Mouse (Mus musculus) embryo, embryonic 11 days (tissue): ENCODE data around the gene Cep135.

Experiments used
- DNase-seq: peaks from one replicate; pipeline ENCODE4 v3.0.0-alpha.2; 2015

Gene Cep135

DNA sequence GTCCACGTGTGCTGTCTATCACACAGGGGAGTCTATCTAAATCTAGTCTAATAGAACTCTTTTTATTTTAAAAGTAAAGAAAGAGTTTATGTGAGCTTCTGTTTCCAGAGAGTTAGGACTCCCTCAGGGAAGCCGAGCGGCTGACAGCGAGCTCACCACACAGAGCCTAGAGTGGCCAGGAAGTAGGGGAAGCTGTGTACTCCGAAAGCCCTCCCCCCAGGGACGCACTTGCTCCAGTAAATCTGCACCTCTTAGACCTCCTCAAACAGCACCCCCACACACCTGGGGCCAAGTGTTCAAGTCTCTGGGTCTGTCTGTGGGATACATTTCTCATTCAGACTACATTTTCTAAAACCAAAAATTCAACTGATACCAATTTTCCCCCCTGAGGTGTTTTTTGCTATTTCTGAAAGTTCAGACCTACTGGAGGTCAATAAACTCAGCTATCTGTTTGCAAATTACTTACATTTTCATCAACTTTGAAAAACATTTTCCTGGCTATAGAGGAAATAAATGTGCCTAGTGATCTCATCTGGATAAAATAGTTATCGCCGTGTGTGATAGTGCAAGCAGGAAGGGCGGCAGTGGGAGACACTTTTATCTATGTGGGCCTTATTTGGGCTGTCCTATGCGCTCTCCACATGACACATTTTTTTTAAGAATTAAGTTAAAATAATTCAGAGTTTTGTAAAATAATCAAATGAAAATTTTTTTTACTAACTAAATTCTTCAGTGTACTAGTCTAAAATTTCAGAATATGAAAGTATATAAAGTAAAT lies 56.8 kb downstream of the Cep135 start:
- DNase-seq, result no peak

DNA sequence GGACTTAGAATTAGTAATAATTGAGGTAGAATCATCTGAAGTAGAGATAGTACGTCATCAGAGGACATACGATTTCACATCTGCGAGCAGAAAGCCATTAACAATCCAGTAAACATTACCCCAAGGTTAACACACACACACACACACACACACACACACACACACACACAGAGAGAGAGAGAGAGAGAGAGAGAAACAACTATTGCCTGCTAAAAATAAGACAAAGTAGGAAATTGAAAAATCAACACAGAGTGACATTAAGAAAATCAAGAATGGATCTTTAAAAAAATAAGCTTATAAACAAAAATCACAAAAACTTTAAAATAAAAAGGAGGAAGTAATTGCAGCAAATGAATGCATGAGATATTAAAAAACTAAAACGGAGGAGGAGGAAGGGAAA lies 61.4 kb downstream of the Cep135 start:
- DNase-seq, result no peak

DNA sequence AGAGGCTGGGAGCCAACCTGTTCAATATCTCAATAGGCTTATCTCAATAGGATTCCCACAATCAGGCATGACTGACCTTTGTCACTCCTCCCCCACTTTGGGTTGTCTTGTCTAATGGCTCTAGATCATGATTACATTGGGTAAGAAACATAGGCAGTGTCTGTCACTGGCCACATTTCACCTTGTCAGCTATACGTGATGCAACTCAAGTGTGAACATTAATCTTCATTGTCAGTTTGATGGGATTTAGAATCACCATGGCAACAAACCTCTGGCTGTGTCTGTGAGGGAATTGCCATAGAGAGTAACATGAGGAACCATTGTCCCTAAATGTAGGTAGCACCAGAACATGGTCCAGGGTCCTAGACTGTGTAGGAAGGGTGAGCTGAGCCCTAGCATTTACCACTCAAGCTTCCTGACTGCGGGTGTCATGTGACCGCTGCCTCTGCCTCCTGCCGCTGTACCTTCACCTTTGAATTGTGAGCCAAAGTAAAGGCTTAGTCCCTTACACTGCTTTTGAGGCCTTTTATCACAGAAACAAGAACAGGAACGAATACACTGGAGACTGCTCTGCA lies 62.7 kb downstream of the Cep135 start:
- DNase-seq, result no peak

DNA sequence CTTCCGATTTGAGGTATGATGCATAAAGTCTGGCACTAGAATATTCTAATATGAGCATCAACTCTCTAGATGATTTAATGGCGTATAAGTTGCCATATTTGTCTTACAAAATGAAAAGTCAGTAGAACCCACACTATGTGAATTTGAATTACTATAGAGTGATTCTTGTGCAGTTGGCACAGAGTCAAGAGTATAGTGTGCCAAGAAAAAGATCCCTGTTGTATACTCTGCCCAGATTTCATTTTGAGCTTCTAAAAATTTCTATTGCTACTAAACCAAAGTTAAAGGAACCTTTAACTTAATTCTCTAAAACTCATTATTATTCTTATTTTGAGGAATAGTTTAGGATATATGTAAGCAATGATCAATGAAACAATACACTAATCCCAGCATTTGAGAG lies 67.7 kb downstream of the Cep135 start, which contains the start of gene C530008M17Rik:
Gene C530008M17Rik (plus strand): TSS at position 301 of the 400 bp plus-strand sequence.
- no peak for DNase-seq

DNA sequence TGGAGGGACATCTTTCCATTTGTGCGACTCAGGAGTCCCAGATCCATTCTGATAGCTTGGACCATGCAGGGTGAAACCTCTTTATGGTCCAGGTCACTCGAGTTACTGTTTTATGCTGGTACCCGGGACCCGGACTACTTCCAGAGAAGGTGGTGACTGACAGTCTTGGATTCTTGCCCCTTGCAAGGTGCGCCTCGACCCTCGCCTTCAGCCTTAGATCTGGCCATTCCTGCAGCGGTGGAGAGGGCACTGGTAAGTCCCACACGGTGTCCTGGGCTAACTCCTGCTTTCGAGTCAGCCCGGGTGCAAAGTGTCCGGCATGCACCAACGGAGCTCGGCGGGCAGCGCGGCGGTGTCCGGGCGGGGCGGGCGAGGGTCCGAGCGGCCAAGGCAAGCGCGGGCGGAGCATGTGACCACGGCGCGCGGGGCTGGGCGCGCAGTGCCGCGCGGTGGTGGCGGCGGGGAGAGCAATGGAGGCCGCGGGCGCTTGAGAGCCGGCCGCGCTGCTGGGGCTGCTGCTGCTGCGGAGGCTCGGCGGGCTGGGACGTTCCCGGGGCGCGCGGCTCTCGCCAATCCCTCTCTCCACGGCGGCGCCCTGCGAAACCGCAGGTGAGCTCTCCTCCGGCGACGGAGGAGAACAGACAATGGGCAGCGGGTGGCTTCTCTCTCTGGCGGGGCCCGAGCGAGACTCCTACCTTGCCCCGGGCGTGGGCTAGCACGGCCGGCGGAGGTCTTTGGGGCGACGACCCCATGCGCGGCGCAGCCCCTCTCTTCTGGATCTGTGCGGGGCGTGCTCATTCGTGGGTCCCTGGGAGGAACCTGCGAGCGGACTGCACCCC lies 69.0 kb downstream of the Cep135 start:
- peak; percentile 92 for DNase-seq

DNA sequence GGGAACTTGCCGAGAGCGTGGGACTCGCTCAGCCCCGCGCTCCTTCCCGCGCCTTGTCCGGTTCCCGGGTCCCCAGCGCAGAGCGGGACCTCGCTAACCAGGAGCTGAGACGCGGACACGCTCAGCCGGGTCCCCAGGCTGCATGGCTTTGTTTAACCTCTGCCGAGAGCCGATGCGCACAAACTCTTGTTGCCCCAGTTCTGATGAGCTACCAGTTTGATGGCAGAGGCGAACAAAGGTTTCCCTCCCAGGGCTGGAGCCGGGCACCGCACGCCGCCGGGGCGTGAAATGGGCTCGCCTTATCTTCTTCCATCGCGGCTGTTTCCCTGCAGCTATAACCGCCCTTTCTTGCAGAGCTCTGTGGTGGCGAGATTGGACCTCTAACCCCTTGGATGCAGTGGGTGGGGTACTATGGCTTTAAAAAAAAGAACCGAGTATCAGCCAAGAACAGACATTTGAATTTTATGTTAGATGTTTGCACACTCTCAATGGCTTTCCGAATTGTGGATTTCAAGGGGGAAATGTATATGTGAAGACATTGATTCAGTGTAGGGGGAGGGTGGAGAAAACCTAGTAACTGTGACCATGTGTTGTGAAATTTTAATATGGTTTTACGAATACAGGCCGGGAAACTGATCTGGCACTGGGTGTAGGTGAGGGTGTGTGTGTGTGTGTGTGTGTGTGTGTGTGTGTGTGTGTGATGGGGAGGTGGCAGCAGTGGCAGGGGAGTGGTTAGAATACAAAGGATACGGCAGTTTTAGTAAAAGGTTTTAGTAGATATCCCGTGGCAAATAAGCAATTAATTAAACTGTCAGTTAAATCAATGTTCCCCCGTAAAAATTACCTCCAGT lies 69.8 kb downstream of the Cep135 start:
- peak; percentile 76 for DNase-seq

DNA sequence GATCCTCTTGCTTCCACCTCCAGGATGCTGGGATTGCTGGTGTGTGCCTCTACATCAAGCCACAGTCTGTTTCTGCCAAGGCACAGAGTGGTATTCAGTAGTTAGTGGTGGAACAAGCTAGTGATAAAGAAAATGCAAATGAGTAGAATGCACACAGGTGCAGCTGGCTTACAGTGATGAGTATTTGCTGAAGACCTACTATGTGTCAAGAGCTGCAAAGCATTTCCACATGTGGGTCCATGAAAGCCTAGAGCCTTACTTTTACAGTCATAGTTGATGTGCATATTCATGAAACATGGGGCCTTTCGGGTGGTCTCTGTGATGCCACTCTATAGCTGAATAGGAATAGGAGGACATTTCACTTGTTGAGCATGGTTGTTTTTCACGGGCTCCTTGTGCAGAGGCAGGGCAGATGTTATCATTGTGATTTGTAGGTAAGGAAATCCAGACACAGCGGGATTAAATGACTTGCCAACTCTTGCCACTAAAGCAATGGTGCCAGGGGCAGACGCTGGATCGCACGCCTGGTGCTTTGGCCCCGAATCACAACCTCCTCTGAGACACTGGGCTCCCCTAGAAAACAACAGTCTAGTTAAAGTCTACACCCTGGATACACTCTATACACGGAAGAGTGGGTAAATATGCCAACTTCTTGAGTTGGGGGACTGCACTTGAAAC lies 71.6 kb downstream of the Cep135 start:
- DNase-seq, result no peak

DNA sequence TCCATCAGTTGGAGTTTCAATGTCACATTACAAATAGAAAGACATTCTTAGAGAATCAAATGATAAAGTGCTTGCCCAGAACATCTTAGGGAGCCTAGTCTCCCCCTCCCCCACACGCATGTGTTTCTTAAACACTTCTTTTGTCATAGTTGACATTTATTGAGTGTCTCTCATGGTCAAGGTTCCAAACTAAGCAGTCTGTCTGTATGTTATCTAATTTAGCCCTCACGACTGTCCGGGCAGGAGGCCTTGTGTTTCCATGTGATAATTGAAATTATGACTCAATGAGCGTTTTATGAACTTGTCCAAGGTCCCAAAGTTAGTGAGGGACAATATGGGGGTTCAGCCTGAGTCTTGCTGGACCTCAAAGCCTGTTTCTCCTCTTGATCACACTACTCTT lies 72.8 kb downstream of the Cep135 start:
- DNase-seq, result no peak

DNA sequence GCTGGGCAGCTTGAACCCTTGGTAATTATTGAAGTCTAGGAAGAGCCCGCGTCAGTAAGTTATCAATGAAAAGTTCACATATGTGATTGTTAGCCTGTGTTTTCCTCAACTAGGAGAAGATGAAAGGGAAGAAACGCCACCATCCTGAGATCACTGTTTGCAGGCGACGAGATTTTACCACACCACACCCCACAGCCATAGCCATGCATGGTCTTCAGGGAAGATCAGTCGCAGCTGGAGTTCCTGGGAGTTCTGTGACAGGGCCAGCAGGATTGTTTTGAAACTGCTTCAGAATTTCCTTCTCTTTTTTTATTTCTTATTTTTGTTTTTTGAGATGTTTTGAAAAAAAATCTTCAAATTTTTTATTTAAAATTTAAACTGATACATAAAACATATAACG lies 76.4 kb downstream of the Cep135 start:
- no peak for DNase-seq

DNA sequence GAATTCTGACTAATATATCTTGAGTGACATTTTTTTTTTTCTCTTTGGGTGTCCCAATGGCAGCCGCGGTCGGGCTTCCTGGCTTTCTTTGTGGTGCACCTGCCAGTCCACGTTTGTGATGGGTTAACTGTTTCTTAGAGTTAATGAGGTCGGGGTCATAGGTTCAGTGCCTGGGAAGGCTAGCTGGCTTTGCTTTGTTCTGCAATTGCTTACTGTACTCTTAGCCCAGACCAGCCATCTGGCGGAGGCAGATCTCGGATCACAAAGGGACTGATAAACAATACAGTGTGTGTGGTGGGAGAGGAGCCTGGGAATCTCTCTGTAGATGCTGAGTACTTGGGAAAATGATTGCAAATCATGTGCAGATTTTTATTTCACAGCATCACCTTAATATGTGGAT lies 76.9 kb downstream of the Cep135 start:
- peak; percentile 80 for DNase-seq

DNA sequence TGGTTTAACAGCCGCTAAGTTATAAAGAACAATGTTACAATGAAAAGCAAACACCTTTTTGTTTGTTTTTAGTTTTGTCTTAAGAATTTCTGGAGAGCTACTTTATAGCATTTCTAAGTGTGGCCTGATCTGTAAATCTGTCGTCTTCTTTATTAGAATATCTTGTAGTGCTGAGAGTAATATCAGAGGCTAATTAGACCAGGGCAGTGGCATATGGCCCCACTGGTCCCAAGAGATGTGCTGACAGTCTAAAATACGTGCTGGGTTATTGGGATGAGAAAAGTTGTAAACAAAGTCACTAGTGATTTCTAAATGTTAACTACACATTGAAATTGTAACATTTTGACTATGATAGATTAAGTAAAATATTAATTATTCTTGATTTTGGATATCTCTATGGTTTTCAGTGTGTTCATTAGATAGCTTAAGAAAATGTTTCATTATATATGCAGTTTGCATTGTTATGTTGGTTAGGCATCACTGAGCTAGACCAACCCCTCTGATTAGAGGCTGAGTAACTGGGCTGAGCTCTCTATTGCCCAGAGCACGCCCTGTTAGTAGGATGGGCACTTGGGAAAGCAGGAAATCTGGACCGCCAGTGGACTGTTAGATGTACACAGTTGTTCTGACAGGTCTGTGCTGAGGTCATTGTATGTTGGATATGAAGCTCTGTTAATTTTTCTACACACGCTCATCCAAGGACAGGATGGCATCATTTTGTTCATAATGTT lies 77.7 kb downstream of the Cep135 start:
- DNase-seq, result no peak

DNA sequence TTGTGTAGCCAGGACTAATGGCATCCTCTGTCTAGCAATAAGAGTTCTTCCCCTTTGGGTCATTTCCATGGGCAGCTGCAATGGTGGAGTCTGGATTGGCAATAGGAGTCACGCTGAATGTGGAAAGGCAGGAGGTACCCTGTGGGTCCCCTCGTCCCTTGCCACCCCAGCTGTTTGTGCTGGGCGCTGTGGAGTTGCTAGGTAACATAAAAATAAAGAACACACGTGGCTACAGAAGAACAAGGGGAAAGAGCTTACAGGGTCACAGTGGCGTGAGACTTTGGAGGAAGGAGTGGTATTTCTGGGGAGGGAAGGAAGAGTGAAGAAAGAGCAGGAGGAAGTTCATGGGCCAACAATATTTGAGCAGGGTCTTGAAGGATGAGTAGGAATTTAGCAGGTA lies 79.6 kb downstream of the Cep135 start:
- no peak for DNase-seq

DNA sequence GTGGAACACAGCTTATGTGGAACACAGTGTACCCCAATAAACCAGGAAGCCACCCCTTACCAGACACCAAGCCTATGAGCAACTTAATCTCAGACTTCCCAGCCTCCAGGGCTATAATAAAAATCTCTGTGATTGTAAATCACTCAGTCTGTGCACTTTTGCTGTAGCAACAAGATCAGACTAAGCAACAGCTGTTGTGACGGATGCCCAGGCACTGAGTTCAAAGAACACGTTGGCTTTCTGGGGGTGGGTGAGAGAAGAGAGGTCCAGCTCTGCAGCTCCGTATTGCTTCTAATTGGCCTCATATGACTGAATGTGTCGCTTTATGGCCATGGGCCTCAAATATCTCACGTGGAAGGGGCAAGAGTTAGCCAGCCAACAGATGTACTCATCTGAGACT lies 80.0 kb downstream of the Cep135 start:
- DNase-seq, result no peak

DNA sequence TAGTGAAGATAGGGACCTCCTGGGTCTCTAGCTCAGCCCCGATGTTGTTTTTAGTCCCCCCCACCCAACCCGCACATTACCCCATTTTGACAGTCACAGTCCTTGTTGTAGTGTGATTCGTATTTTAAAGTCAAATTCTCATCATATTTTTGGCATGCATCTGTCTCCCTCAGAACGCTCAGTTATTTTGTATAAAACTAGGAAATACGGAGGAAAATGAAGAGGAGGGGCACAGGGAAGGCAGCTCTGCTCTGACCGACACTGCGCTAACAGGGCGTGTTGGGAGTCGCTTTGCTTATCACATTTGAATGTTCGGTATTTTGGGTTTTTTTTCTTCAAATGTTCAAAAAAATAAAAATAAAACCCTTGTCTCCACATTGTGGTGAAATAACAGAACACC lies 81.7 kb downstream of the Cep135 start:
- DNase-seq, result no peak

DNA sequence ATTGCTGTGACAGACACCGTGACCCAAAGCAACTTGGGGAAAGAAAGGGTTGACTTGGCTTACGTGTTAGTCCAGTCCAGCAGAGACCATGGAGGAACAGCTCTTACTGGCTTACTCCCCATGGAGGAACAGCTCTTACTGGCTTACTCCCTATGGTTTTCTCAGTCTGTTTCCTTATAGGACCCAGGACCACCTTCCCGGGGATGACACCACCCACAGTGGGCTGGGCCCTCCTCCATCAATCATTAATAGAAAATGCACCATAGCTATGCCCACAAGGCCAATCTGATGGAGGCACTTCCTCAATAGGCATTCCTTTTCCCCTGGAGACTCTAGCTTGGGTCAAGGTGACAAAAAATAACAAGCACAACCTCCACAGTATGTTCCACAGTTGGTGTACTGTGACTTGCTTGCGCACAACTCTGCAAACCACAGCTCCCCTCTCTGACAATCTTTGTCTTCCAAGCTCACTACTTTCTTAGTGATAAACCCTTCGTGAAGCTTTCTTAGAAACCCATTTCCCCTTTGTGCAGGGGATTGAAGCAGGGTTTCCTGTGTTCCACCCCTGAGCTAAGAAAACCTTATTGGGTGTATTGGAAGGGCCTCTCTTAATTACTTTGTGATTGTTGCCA lies 85.6 kb downstream of the Cep135 start:
- no peak for DNase-seq

DNA sequence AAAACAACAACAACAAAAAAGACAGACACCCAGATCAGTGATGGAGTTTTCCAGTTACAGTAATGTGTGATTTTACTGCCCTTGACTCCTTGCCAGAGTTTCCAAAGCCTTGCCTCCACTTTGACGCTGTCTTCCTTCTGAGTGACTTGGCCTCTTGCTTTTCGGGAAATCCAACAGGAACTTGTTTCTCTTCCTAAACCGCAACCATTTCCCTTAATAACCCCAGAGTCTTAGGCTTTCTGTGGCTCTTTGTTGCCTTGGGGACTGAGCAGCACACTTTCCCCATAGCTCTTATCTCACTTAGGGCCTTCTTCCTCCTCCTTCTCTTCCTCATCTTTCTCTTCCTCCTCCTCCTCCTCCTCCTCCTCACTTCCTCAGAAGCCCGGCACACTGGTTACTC lies 86.9 kb downstream of the Cep135 start:
- DNase-seq, result no peak

DNA sequence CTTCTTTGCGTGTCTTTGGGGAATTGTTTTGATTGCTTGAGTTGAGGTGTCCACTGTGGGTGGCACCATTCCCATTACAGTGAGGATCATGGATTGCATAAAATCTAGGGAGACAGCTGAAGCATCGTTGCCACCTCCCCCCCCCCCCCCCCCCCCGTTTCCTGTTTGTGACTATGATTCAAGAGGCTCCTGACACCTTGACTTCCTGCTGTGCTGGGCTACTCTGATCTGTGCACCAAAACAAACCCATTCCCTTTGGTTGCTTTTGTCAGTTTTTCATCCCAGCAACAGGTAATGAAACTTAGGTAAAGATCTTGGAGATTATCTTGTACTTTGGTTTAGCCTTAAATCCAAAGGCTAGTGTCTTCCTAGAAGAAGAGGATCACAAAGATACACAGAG lies 92.5 kb downstream of the Cep135 start:
- no peak for DNase-seq

DNA sequence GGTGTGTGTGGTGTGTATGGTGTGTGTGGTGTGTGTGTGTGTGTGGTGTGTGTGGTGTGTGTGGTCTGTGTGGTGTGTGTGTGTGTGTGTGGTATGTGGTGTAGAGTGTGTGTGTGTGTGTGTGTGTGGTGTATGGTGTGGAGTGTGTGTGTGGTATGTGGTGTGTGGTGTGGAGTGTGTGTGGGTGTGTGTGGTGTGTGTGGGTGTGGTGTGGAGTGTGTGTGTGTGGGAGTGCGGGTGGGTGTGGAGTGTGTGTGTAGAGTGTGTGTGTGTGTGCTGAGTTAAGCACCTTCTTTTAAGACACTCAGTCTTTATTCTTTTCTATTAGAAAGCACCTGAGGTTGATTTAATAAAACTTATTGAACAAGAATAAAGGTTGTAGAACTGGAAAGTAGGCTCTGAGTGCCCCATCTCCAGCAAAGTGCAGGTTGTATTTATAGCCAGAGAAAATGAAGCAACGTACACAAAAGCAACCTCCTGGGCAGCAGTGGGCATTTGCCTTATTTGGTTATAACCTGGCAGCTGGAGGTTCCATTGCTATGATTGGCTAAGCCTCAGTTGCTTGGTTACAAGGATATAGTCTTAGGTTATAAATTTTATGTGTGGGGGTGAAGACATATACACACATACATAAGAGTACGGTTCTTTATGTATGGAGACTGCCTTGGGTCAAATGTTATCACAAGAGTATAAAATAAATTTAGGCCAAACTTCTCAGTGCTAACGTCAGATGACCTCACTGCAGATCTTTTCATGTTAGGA lies 93.6 kb downstream of the Cep135 start:
- DNase-seq, result no peak

DNA sequence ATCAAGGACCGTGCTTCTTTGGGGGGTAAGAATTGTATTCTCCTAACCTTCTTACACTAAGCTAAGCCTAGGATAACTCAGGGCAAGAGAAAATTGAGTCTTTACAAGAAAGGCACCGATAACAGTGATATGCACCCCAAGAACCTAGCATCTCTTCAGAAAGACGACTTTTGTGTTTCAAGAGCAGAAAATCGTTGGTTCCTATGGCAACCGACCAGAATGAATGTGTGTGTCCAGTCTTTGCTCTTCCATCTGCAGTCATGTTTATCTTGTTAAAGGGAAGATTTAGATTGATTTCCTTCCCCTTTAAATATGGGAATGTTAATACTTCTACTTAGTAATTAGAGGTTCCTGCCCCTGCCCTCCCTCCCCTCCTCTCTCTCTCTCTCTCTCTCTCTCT lies 95.0 kb downstream of the Cep135 start:
- DNase-seq, result no peak
